Mouse (Mus musculus) thymus, adult 2 months (tissue): Measurements from ENCODE around the gene Arpc5l.

Experiments used
- CTCF ChIP-seq: fragments of 200-500 bp; IDR thresholded peaks from 2 replicates; pipeline ENCODE4 v1.5.1; 2012; ENCODE audit warnings: mild to moderate bottlenecking, control low read depth, low read length, moderate library complexity, borderline replicate concordance; ENCODE audit not compliant: control insufficient read depth, poor library complexity, insufficient read depth; ENCODE audit errors: extremely low read depth
- POLR2A ChIP-seq: fragments of 200-500 bp; IDR thresholded peaks from 2 replicates; pipeline ENCODE4 v1.6.1; 2012; ENCODE audit warnings: mild to moderate bottlenecking, low read length, control low read depth, moderate library complexity; ENCODE audit not compliant: control insufficient read depth, poor library complexity, insufficient read depth; ENCODE audit errors: extremely low read depth

DNA sequence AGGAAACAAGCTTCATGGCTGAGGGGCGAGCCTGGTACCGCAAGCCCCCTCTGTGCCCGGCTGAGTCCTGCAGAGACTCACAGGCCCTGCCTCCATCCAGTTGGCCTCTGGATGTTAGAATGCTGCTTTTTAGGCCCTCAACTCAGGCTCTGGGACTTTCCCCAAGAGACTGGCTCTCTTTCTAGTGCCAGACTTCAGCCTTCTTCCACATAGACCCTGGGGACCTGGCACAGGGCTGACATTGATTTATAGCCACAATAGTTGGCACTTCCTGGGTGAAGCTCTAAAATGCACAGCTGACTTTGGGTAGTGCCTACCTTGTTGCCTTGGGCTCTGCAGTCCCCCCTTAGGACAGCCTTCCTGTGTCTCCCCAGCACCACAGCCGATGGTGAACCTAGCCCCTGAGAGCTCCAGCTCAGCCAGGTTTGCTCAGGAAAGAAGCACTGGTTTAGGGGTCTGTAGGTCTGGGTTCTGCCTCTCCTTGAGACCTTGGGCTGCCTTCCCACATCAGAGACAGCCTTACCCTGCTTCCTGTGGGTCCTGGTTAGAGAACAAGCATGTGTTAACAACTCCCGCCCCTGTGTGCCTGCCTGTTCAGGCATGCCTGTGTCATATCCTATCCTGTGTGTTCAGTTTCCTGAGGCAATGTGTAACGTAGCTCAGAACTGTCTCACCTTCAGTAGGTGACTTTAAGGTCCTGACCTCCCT lies 17.2 kb upstream of the Arpc5l start:
- TF ChIP-seq POLR2A (no peak), CTCF (no peak)
